Mouse (Mus musculus) bone marrow, adult 2 months (tissue): ENCODE results near the gene Tada1.

ENCODE experiments used
- CTCF ChIP-seq: fragments of 200-500 bp; IDR thresholded peaks from 2 replicates; pipeline ENCODE4 v1.5.1; 2011; ENCODE audit warnings: low read length, control low read depth; ENCODE audit not compliant: control insufficient read depth, insufficient read depth
- POLR2A ChIP-seq: fragments of 200-500 bp; IDR thresholded peaks from 2 replicates; pipeline ENCODE4 v1.6.1; 2011; ENCODE audit warnings: low read depth, mild to moderate bottlenecking, control low read depth, low read length, borderline replicate concordance; ENCODE audit not compliant: control insufficient read depth

GRCm38 (mm10) chr1:166409177-166409700 is 30.3 kb downstream of the Tada1 start:
- no peak for TF ChIP-seq CTCF
- TF ChIP-seq POLR2A = no peak
